Mouse (Mus musculus) thymus, postnatal 14 days (tissue): Measurements from ENCODE around the gene Tbc1d8.
A peak's percentile ranks its signal among the peaks of the same experiment; 100 is the strongest.

Experiments used
- DNase-seq: peaks from one replicate; pipeline ENCODE4 v3.0.0; 2021

The Tbc1d8 gene

DNA sequence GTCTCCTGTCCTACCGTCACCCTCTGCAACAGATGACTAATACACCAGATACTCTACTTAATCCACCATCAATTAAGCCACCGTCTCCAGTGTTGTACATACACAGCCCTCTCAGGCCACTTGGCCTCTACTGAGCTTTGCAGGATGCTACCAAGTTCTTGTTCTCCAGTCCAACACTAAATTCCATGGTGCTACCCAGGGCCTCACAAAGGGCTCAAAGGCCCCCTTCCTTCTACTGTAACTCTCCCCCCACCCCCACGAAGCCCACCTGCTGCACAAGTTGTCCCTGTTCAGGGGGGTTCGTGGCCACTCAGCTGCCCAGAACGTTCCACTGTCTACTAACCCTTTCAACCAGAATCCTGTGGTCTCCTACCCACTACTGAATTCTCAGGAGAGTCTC lies 1.5 kb downstream of the Tbc1d8 start:
- no peak for DNase-seq

DNA sequence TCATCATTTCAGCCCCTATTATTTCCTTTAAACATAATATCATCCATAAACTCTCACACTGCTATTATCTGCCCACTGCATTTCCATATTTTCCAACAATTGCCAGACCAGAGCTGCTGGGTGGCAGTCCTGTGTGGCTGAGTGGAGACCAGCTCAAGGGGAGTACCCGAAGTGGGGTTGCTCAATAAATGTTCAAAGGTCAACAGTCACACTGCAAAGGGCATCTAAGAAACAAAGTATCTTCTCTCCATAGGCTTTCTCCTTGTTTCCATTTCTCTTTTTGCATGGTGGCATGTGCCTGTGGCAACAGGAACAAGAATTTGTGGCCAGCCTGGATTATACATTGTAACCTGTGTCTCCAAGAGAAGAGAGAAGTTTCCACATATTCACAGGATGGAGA lies 2.2 kb downstream of the Tbc1d8 start:
- DNase-seq, result no peak

DNA sequence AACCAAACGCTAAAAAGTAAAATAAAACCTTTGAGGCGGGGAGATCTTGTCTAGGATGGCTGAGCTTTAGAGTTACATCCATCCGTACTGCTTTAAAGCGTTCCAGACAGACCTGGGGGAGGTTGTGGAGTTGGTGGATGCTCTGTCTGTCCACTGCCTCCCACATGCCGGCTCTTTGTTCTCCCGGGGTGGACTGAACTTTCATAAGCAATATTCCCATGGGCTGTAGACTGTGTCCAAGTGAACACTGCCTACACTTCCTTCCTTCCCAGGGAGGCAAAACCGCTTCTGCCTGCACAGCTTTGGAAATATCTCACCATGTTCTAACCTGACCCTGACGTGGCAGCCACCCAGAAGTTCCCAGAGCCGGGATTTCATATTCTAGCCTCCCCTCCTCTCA lies 4.0 kb downstream of the Tbc1d8 start:
- DNase-seq, result no peak

DNA sequence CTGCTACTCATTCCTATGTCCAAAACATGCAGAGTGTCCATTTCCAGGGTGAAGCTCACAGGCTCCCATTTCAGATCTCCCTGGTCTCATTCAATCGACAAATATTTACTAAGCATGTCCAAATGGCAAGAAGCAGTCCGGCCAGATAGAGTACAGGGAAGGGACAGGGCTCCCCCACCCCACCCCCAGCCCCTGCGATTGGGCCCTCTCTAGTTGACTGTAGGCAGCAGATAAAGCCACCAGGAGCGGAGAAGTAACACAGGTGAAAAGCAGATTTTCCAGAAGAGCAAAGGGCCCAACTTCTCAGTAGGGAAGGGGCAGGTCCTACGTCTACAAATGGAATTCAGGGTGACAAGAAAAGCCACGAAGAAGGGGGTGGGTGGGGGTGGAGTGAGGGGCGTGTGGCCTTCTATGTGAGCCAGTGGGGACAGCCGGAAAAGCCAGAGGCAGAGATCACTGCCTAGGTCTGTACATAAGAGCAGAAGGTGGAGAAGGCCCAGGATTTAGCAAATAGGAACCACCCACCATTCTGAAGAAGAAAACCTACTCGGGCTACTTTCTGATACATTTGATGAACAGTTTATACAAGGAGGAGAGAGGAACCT lies 7.2 kb downstream of the Tbc1d8 start:
- no peak for DNase-seq

DNA sequence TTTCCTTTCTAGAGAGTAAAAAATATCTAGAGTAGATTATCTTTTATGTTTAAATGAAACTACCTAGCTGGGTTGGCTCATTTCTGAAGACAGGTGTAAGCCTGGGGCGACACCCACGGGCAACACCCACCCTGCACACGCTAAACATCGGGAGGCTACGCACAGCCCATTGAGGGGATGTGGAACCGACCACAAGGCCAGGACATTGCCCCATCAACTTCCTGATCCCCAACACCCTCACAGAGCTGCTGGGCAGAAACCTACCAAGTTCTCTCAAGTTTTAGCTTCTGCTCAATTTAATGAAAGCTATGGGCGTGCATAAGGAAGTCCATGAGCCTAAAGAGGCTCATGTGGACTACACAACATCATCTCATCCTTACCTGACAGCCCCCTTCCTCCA lies 9.6 kb downstream of the Tbc1d8 start:
- no peak for DNase-seq

DNA sequence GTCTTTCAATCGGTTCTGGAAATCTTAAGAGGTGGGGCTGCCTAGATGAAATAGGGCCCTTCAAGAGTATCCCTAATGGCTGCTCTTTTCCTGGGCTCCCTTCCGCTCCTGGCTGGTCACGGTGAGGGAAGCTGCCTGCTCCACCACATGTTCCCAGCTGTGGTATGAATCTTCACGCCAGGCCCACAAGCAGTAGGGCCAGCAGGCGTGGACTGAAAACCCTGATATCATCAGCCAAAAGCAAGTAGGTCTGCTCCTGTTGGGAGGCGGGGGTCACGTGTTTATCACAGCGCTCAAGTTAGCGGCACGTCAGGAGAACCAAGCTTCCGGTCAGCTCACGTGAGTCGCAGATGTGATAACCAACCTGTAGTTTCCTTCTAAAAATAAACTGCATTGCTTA lies 12.0 kb downstream of the Tbc1d8 start:
- no peak for DNase-seq

DNA sequence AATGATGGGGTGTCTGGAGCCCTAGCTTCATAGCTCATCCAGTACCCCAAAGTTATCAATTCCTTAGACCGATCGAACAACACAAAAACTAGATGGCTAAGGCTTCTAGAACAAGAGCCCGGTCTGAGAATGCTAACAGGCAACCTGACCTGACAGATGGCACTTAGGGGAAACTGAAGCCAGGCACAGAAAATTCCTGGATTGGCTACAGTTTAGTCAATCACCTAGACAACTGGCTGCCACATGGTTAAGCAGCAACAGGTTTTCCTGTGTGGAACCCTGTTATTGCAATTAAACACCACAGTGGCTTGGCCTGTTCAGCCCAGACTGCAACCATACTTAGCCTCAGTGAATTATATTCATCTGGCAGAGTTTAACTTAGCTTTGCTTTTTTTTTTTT lies 13.8 kb downstream of the Tbc1d8 start:
- DNase-seq, result no peak

DNA sequence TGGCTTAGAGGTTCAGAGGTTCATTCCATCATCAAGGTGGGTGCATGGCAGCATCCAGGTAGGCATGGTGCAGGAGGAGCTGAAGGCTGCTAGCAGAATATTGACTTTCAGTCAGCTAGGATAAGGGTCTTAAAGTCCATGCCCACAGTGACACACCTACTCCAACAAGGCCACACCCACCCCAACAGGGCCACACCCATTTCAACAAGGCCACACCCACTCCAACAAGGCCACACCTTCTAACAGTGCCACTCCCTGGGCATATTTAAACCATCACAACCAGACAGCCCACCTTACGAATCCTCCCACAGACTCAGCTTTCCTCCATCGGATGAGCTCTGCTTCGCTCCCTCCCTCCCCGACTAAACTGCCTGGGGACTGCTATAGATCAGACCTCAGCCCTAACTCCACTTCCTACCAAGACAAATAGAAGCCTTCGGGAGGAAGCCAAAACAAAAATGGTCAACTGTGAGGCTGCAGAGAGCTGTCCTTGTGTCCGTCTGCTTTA lies 15.6 kb downstream of the Tbc1d8 start:
- DNase-seq, result no peak

DNA sequence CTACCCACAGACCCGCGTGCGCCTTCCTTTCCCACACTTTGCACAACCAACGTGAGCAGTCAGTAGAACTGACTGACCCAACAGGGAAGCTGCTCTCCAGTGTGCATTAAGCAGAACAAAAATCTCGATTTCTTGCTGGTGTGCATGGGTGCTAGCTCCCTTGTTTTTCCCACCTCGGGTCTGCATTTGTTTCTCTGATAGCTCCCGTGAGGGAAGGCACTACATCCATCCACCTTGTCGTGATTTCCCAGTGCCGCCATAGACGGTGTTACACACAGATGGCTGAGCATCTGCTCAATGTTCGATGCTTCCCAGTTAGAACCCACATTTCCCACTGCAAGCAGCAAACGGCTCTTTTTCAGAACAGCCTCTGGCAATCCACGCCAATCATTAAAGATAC lies 16.5 kb downstream of the Tbc1d8 start:
- no peak for DNase-seq

DNA sequence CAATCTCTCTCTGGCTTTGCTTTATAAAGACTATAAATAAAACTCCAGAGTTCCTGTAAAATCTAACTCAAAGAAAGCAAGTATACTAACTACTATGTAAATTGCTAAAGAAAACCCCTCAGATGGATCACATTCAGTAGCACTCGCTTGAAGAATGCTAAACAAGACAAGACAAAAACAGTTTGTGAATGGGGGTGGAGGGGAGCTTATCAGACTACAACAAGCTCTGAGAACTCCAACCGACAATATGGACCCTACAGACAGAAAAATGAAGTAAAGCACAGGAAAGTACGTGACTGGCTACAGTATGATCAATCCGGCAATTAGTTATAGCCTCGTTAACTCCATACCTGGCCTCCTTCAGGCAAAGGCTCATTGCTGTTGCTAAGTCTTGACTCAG lies 18.1 kb downstream of the Tbc1d8 start:
- no peak for DNase-seq

DNA sequence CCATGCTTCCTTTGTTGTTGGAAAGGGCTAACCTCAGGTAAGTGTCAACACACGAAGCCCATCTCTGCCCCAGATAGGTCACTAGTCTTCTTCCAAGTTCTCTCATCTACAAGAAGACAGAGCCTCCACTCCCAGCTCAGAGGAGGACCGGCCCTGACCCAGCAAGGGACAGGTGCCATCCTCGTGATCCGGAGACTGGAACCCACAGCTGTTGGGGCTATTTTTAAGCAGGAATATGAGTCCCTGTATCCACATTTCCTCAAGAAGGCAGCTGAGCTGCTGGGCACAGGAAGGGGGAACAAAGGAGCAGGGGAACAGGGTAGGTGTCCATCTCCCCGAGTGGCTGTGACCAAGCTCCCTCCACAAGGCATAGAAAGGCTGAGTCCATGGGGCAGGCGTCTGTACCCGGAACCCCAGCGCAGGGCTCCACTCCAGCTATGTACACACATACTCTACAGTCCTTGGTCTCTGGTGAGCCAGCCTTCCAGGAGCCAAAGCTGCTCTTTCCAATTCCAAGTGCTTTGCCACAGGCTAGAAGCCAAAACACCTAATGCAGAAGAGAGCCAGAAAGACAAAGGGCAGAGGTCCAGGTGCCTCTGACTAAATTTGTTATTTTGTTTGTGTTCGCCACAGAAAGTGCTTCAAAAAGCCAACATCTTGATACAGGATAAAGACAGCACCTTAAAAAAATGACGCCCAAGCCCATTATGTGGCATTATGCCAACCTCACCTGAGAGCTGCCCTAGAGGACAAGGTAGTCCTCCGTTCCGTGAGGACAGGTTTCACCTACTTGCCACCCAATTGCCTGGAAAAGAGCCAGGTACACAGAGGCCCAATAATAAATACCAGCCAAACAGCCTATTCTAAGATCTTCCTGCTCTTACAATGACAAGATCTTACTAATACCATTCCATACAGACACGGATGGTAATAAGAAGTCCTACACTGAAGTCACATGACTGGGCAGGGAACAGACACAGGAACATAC lies 20.4 kb downstream of the Tbc1d8 start:
- no peak for DNase-seq

DNA sequence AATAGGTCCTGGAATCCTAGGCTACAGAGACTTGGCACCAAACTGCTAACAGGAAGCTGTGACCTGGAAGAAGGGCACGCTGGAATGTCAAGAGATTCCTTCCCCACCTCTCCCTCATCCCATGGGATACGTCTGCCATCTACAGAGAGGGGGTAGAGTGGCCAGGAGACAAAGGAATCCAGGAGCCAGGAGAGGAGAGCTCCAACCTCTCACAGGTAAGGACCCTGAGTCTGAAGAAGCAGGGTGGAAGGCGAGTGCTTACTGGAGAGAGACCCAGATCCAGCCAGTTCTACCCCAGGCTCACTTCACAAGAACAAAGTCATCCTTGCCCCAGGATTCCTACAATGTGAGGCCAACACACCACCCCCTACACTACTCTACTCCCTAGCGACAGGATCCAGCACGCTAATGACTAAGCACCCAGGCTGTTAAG lies 22.1 kb downstream of the Tbc1d8 start:
- no peak for DNase-seq

DNA sequence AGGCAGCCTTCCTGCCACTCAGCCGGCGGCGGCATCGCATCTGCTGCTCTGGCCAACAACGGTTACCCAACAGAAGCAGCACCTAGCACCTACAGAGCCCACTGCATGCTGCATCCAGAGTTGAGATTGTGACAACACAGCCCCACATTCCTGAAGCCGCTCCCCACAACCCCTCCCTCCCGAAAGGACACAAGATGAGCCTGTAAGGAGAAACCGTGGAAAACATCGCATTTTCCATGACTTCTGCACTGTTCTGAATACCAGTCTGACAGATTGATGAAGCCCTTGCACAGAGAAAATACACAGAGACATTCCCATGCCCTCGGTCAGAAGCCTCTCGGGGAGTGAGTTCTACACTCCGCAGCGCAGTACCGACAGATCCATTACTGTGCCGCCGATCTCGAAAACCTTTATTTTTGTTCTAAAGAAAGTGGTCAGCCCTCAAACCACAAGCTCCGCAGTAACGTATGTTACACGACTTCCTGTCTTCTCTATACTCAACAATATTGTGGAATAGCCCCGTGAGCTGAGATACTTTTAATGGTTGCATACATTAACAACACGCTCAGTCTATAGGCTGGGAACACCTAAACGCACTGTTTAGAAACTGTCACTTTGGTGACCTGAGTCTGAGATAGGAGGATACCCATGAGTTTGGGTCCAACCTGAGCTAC lies 23.1 kb downstream of the Tbc1d8 start:
- DNase-seq, result no peak

DNA sequence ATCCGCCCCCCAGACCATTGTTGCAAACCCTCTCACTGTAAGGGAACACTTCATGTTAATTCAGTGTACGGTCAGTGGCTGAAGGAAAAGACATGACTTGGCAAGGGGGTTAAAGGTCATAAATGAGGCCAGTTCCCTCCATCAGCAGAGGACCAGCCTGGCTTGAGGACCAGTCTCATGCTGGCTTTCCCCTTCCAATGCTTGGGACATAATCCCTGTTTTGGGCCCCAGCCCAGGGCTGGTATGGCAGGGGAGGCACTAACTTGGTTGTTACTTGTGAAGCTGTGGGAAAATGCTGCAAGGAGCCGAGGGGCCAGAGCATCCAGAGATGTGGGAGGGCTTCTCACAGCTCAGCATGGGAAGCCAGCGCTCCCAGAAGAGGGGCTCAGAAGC lies 23.8 kb downstream of the Tbc1d8 start:
- DNase-seq, result no peak

DNA sequence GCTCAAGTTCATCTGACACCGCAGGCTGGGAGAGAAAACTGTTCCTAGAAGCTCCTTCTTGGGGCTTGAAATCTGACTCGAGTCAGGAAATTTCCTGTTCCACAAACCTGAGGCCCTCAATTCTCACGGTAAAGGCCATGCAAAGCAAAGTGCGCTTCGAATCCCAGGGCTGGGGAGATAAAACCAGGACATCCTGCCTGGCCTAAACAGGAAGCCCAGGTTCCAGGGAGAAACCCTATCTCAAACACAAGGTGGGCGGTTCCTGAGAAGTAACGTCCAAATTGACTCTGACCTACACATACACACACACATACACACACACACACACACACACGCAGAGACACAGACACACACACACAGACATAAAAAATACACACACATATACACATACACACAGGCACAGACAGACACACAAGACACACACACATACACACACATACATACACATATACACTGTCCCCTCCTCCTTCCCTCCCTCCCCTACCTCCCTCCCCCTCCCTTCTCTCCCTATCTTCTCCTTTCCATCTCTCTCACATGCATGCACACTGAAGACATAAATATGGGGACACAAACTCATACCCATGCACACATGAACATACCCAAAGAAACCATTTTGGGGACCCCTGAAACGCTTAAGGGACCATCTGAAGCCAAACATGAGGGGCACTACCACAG lies 24.3 kb downstream of the Tbc1d8 start:
- no peak for DNase-seq

DNA sequence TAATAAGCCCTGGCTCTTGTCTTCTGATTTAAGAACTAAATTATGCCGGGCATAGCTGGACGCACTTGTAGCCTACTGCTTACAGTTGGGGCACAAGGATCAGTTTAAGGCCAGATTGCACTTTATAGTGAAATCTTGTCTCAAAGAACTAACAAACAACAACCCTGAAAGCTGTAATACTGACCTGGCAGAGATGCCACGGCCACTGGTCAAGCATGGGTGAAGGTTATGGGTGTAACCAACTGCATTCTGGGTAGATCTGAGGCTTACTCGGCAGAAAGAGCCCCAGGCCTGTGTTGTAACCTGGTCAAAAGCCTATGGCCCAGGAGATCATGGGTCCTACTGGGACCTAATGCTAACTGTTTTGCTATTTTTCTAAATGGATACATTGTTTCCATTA lies 26.4 kb downstream of the Tbc1d8 start:
- DNase-seq, result no peak

DNA sequence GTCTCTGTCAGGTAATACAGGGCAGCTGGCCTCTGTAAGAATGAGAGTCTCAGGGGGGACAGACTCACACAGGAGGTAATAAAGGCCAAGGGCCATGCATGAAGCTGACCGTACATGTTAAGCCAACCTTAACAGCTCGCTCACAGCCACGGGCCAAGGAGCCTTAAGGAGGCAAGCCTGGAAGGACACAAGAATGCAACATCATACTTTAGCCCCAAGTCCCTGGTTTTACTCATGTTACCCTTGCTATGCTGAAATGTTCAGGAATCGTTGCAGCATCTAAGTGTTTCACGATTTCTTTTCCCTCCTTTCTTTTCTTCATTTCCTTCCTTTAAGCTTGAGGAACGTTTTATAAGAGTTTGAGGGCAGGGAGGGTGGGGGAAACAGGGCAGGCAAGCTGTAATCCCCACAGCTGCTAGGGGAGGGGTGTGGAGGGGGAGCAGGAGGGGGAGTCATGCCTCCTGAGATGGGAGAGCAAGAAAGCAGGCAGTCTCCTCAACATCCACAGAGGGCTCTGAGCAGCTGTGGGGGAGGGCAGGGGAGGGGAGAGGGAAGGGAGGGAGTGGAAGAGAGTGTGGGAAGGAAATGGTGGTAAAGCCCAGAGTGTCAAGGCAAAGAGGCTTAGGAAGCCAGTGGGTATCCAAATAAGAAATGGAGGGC lies 28.4 kb downstream of the Tbc1d8 start:
- peak; percentile 72 for DNase-seq

DNA sequence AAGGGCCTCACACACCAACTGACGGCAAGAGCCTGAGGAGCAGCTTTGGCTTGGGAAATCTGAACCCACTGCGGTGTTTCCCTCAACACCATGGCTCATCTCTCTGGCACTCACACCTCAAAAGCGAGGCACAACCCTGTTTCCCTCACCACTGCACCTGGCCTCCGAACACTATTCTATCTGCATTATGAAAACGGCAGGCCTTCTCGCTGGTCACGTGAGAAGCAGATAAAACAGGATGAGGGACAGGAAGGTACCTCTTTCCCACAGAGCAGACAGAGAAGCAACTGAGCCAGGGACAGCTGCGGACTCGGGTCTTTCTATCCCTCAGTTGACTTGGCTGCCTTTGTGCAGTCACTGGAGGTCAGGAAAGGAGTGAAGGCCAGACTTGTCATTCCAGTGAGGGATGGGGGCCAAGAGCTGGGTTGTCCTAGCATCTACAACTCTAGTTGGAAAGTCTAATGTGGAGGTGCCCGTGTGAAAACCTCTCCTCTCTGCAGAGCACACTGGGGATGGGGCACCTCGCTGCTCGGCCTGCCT lies 29.2 kb downstream of the Tbc1d8 start:
- peak; percentile 65 for DNase-seq

DNA sequence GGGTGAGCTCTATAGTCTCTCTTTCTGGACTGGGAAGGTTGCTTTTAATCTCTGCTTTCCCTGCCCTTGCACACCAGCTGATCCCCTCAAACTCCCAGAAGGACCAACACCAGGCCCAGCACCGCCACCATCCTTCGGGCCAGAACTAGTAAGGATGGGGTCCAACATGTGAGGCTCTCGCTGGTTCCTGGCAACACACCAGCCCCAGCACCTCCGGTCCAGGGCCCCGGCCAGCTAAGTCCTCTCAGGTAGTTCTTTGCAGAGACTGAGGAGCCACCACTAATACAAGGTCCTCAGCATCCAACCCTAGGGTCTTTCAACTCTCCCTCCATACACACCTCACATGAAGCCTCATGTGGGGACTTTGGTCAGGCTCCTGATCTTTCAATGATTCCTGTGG lies 29.7 kb downstream of the Tbc1d8 start:
- no peak for DNase-seq

DNA sequence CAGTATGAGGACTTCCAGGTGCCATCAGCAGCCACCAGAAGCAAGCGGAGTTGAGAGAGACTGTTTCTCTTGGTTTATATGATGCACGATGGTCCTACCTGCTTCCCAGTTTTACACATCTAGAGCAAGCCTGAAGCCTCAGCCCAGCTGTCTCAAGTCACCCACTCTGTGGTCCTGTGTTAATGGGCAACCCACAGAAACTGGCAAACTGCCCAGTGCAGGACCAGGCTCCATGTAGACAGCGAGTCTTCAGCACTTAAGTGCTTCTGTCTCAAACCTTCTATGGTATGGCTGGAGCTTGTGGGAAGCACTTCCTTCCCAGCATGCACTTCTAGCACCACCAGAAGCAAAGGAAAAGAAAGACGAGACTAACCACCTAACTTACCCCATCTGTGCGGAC lies 30.3 kb downstream of the Tbc1d8 start:
- no peak for DNase-seq

DNA sequence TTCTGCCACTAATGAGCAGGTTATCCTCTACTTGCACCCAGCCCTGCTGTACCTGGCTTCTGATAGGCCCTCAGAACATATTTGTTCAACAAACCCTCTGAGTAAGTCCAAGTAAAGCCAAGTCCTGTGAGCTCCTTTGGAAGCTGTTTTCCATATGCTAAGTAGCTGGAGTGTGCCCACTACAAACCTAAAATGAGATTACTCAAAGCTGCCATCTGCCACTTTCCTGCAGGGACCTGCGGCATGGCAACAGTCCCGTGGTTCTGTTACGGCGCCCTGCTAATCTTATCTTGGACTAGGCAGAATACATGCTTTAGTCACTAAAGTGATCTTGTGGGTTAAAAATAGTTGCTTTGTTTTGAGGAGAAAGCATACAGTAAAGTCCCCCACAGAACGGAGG lies 32.4 kb downstream of the Tbc1d8 start:
- no peak for DNase-seq
